Mouse (Mus musculus): ENCODE results near the gene Itsn1.

GRCm38 (mm10) chr16:91771334-91771733 is 42.3 kb downstream of the Itsn1 start:
- TF ChIP-seq CTCF (IDR thresholded peaks at IDR 0.05; ENCODE audit: insufficient read depth, low read length), result no peak
- no peak for TF ChIP-seq POLR2A (IDR thresholded peaks at IDR 0.05; ENCODE audit: borderline replicate concordance, extremely low read depth, low read depth, low read length)
